Mouse (Mus musculus): Measurements from ENCODE around the gene Ung.

GRCm38 (mm10) chr5:114091057-114091807 is 39.0 kb upstream of the Ung start, which contains the start of gene Svop:
- TF ChIP-seq CTCF (IDR thresholded peaks at IDR 0.05) (no peak), POLR2A (IDR thresholded peaks at IDR 0.05; ENCODE audit: insufficient read depth, low read depth, low read length) (no peak)
